Mouse (Mus musculus) liver, embryonic 11.5 days (tissue): Measurements from ENCODE around the gene Gm28041. TPM values are rescaled to one million over a fixed set of nuclear protein-coding genes. Genes with fewer than 3 reads are reported as not detected.
A peak's percentile ranks its signal among the peaks of the same experiment; 100 is the strongest.
"Not testable (repeated sequence)": the region's sequence is repeated elsewhere in the genome, so short reads cannot be mapped to it uniquely, and the experiment has no call there.

Experiments used
- ATAC-seq: fragments of 200-750 bp; cut with Nextera tagmentation; replicated peaks from 2 replicates; pipeline ENCODE4 v1.8.0; 2017; ENCODE audit warnings: moderate number of reproducible peaks, mild to moderate bottlenecking, moderate TSS enrichment, moderate library complexity; ENCODE audit not compliant: low FRiP score
- DNase-seq: peaks from one replicate; pipeline ENCODE4 v3.0.0-alpha.2; 2017; ENCODE audit warnings: low spot score
- H3K27ac ChIP-seq: fragments of 300-500 bp; sonication (generic); 2 replicates; pipeline ENCODE4 v1.5.1; 2014; ENCODE audit warnings: mild to moderate bottlenecking, low read depth, low read length, control low read depth
- H3K27me3 ChIP-seq: fragments of 300-500 bp; sonication (generic); replicated peaks from 2 replicates; pipeline ENCODE4 v1.6.1; 2014; ENCODE audit warnings: low read length, mixed read lengths; ENCODE audit not compliant: control insufficient read depth, insufficient read depth
- H3K36me3 ChIP-seq: fragments of 300-500 bp; sonication (generic); 2 replicates; pipeline ENCODE4 v1.6.1; 2014; ENCODE audit warnings: mild to moderate bottlenecking, low read length, moderate library complexity, mixed read lengths; ENCODE audit not compliant: control insufficient read depth, insufficient read depth
- H3K4me1 ChIP-seq: fragments of 300-500 bp; sonication (generic); replicated peaks from 2 replicates; pipeline ENCODE4 v1.6.1; 2014; ENCODE audit warnings: low read length, mixed read lengths; ENCODE audit not compliant: control insufficient read depth, insufficient read depth
- H3K4me2 ChIP-seq: fragments of 300-500 bp; sonication (generic); 2 replicates; pipeline ENCODE4 v1.6.1; 2014; ENCODE audit warnings: mild to moderate bottlenecking, control low read depth, moderate library complexity
- H3K4me3 ChIP-seq: fragments of 300-500 bp; sonication (generic); 2 replicates; pipeline ENCODE4 v1.5.1; 2014; ENCODE audit warnings: low read depth, low read length, control low read depth
- H3K9ac ChIP-seq: fragments of 300-500 bp; sonication (generic); 2 replicates; pipeline ENCODE4 v1.6.1; 2014; ENCODE audit warnings: low read depth, low read length, control low read depth
- H3K9me3 ChIP-seq: fragments of 300-500 bp; sonication (generic); 2 replicates; pipeline ENCODE4 v1.6.1; 2016; ENCODE audit warnings: low read length, inconsistent platforms, mixed read lengths; ENCODE audit not compliant: control insufficient read depth
- WGBS: fragments of 180-500 bp; shearing (Covaris S2); extraction: QIAGEN DNeasy Blood & Tissue Kit; methylation state at CpG from one replicate; pipeline ENCODE4 v1.1.7; 2014; 5-methylcytosine and 5-hydroxymethylcytosine counted together
- polyA plus RNA-seq: library from polyadenylated mRNA; unstranded; fragments of >200 nt; fragmentation: Nextera tagmentation; extraction: Ambion mirVana; gene quantifications from 2 replicates; pipeline ENCODE4 v1.2.1, GENCODE M21; 2014

The Gm28041 gene
- 0.62 TPM in 1 of 2 replicates, not detected in the other for polyA plus RNA-seq

GRCm38 (mm10) chr13:67375050-67375911, at the start of gene Gm28041, which contains the start of gene Zfp456:
TSS of gene Gm28041 (minus strand) at chr13:67375733.
TSS of gene Zfp456 (minus strand) at chr13:67375810.
- Histone ChIP-seq H3K4me3 (peak within 1 kb of the TSS; percentile 59), H3K4me2 (peak within 1 kb of the TSS; percentile 68), H3K9ac (peak within 1 kb of the TSS; percentile 60)
- 9% methylated on average over 14 of the region's 15 CpGs for WGBS
- ATAC-seq: peak; percentile 97
- H3K4me1 ChIP-seq, H3K9me3 ChIP-seq, H3K27me3 ChIP-seq, H3K36me3 ChIP-seq, H3K27ac ChIP-seq: not testable (repeated sequence)
- DNase-seq: peak; percentile 71

GRCm38 (mm10) chr13:67422532-67422931, 47.0 kb upstream of the Gm28041 start:
- WGBS: 82% methylated on average over 2 of the region's 2 CpGs

GRCm38 (mm10) chr13:67421207-67421857, 45.8 kb upstream of the Gm28041 start, which contains the start of gene Zfp459:
TSS of gene Zfp459 (minus strand) at chr13:67421418.
- Histone ChIP-seq H3K27me3 (no peaks in the 10 kb centered on the region), H3K36me3 (no peaks in the 10 kb centered on the region), H3K4me3 (peak within 1 kb of the TSS; percentile 57), H3K4me2 (peak within 1 kb of the TSS; percentile 89), H3K9ac (peak within 1 kb of the TSS; percentile 46), H3K27ac (no peak within 1 kb of the TSS), H3K9me3 (no peaks in the 10 kb centered on the region), H3K4me1 (0 out of 2 replicates have a peak, but pooled peaks cover 3% of the 10 kb centered on the region)
- WGBS: 2% methylated on average over 22 of the region's 22 CpGs
- ATAC-seq (peak; percentile 80), DNase-seq (peak; percentile 73)

More at GRCm38 (mm10) chr13:67422532-67422931, 47.0 kb upstream of the Gm28041 start:
- H3K9me3 ChIP-seq, DNase-seq, H3K36me3 ChIP-seq, ATAC-seq, H3K4me3 ChIP-seq, H3K9ac ChIP-seq, H3K4me1 ChIP-seq, H3K27ac ChIP-seq, H3K27me3 ChIP-seq, H3K4me2 ChIP-seq: not testable (repeated sequence)

GRCm38 (mm10) chr13:67420558-67421206, 45.1 kb upstream of the Gm28041 start:
- no peak overlapping the region for H3K27ac ChIP-seq
- 35% methylated on average over 11 of the region's 11 CpGs for WGBS

GRCm38 (mm10) chr13:67416811-67417210, 41.3 kb upstream of the Gm28041 start:
- Histone ChIP-seq H3K27ac (no peak overlapping the region), H3K4me2 (no peak overlapping the region), H3K27me3 (no peaks in the 10 kb centered on the region), H3K9ac (no peak overlapping the region), H3K4me3 (no peak overlapping the region), H3K9me3 (no peaks in the 10 kb centered on the region), H3K4me1 (0 out of 2 replicates have a peak, but pooled peaks cover 3% of the 10 kb centered on the region), H3K36me3 (no peaks in the 10 kb centered on the region)
- no peak for DNase-seq
- ATAC-seq: no peak
- 82% methylated on average over 3 of the region's 3 CpGs for WGBS

More at GRCm38 (mm10) chr13:67420558-67421206, 45.1 kb upstream of the Gm28041 start:
- Histone ChIP-seq H3K36me3 (no peaks in the 10 kb centered on the region), H3K27me3 (no peaks in the 10 kb centered on the region), H3K4me1 (0 out of 2 replicates have a peak, but pooled peaks cover 3% of the 10 kb centered on the region), H3K4me2 (peak overlapping the region; percentile 89), H3K9ac (peak overlapping the region; percentile 46), H3K9me3 (no peaks in the 10 kb centered on the region), H3K4me3 (peak overlapping the region; percentile 57)
- DNase-seq (no peak), ATAC-seq (no peak)

GRCm38 (mm10) chr13:67415759-67416158, 40.2 kb upstream of the Gm28041 start:
- DNase-seq: no peak
- Histone ChIP-seq H3K9me3 (no peaks in the 10 kb centered on the region), H3K27me3 (no peaks in the 10 kb centered on the region), H3K4me1 (0 out of 2 replicates have a peak, but pooled peaks cover under 1% of the 10 kb centered on the region), H3K27ac (no peak overlapping the region), H3K9ac (no peak overlapping the region), H3K4me3 (no peak overlapping the region), H3K36me3 (no peaks in the 10 kb centered on the region), H3K4me2 (no peak overlapping the region)
- ATAC-seq: no peak
- WGBS: 82% methylated on average over 6 of the region's 6 CpGs

- not testable (repeated sequence) for H3K27me3 ChIP-seq, ATAC-seq
- WGBS: 71% methylated on average over 3 of the region's 3 CpGs
These were observed 38.1 kb upstream of the Gm28041 start for GRCm38 (mm10) chr13:67413634-67414033.

GRCm38 (mm10) chr13:67399183-67399903, 23.8 kb upstream of the Gm28041 start, which contains the start of gene Zfp429:
TSS of gene Zfp429 (minus strand) at chr13:67399819.
- H3K27me3 ChIP-seq, H3K9me3 ChIP-seq, H3K4me1 ChIP-seq, H3K36me3 ChIP-seq, H3K27ac ChIP-seq: not testable (repeated sequence)
- ATAC-seq: peak; percentile 94
- WGBS: 4% methylated on average over 14 of the region's 16 CpGs
- Histone ChIP-seq H3K9ac (peak within 1 kb of the TSS; percentile 58), H3K4me2 (peak within 1 kb of the TSS; percentile 63), H3K4me3 (peak within 1 kb of the TSS; percentile 64)
- DNase-seq: peak; percentile 78

More at GRCm38 (mm10) chr13:67413634-67414033, 38.1 kb upstream of the Gm28041 start:
- H3K4me1 ChIP-seq, H3K4me3 ChIP-seq, H3K27ac ChIP-seq, H3K9ac ChIP-seq, H3K4me2 ChIP-seq, DNase-seq, H3K9me3 ChIP-seq, H3K36me3 ChIP-seq: not testable (repeated sequence)
